Mouse (Mus musculus) kidney, adult 18-20 months (tissue): ENCODE data around the gene Dach1.
A peak's percentile ranks its signal among the peaks of the same experiment; 100 is the strongest.

Source experiments
- DNase-seq: peaks from one replicate; pipeline ENCODE4 v3.0.0; 2021

Gene Dach1

GRCm38 (mm10) chr14:98169421-98170076 lies at the start of gene Dach1:
Gene Dach1, minus strand, starts transcription at chr14:98169765.
- DNase-seq, result peak; percentile 78

GRCm38 (mm10) chr14:98200089-98200488 lies 30.5 kb upstream of the Dach1 start:
- no peak for DNase-seq

GRCm38 (mm10) chr14:98181545-98181944 lies 12.0 kb upstream of the Dach1 start:
- DNase-seq, result no peak

- no peak for DNase-seq
Measured at GRCm38 (mm10) chr14:98173831-98174230, 4.3 kb upstream of the Dach1 start.

GRCm38 (mm10) chr14:98172394-98172905 lies 2.9 kb upstream of the Dach1 start:
- DNase-seq, result no peak

- no peak for DNase-seq
Measured at GRCm38 (mm10) chr14:98171861-98172260, 2.3 kb upstream of the Dach1 start.

- peak; percentile 71 for DNase-seq
Measured at GRCm38 (mm10) chr14:98168908-98169401, 610 bp downstream of the Dach1 start.

GRCm38 (mm10) chr14:98168039-98168907 lies 1.3 kb downstream of the Dach1 start:
- peak; percentile 74 for DNase-seq

- peak; percentile 74 for DNase-seq
Measured at GRCm38 (mm10) chr14:98167186-98168038, 2.2 kb downstream of the Dach1 start.

GRCm38 (mm10) chr14:98166318-98166976 lies 3.1 kb downstream of the Dach1 start:
- DNase-seq, result peak; percentile 12

GRCm38 (mm10) chr14:98156753-98157152 lies 12.8 kb downstream of the Dach1 start:
- DNase-seq, result no peak

- no peak for DNase-seq
Measured at GRCm38 (mm10) chr14:98155725-98156392, 13.7 kb downstream of the Dach1 start.

- DNase-seq, result no peak
Measured at GRCm38 (mm10) chr14:98154832-98155422, 14.6 kb downstream of the Dach1 start.

- no peak for DNase-seq
Measured at GRCm38 (mm10) chr14:98141758-98142157, 27.8 kb downstream of the Dach1 start.

- DNase-seq, result no peak
Measured at GRCm38 (mm10) chr14:98138873-98139665, 30.5 kb downstream of the Dach1 start.

- DNase-seq, result no peak
Measured at GRCm38 (mm10) chr14:98134546-98134945, 35.0 kb downstream of the Dach1 start.

GRCm38 (mm10) chr14:98123032-98123431 lies 46.5 kb downstream of the Dach1 start:
- no peak for DNase-seq

GRCm38 (mm10) chr14:98116627-98117026 lies 52.9 kb downstream of the Dach1 start:
- DNase-seq, result no peak

GRCm38 (mm10) chr14:98113106-98113505 lies 56.5 kb downstream of the Dach1 start:
- no peak for DNase-seq

- no peak for DNase-seq
Measured at GRCm38 (mm10) chr14:98109929-98110328, 59.6 kb downstream of the Dach1 start.
